Mouse (Mus musculus): ENCODE results near the gene Evc. TPM values are rescaled to one million over a fixed set of nuclear protein-coding genes. Genes with fewer than 3 reads are reported as not detected.

The Evc gene
- polyA plus RNA-seq, 1 experiment = 9.1 TPM

GRCm38 (mm10) chr5:37363284-37363683 lies 26.6 kb upstream of the Evc start:
- TF ChIP-seq EP300 (IDR thresholded peaks at IDR 0.05; ENCODE audit: insufficient read depth, low read depth, low read length) (no peak), POLR2A (IDR thresholded peaks at IDR 0.05; ENCODE audit: insufficient read depth, low read length) (no peak), CTCF (IDR thresholded peaks at IDR 0.05; ENCODE audit: low read depth, low read length) (no peak)
- no peaks in the 10 kb centered on the region for H3K9me3 ChIP-seq (replicated peaks; ENCODE audit: control insufficient read depth, insufficient read depth, low read length, poor library complexity, severe bottlenecking)
- H3K27ac ChIP-seq (ENCODE audit: insufficient read depth, low read length) = no peak overlapping the region
- no peak overlapping the region for H3K4me3 ChIP-seq (ENCODE audit: low read depth, low read length)
- no peak overlapping the region for H3K9ac ChIP-seq (ENCODE audit: low read depth, poor library complexity, severe bottlenecking)
- H3K4me1 ChIP-seq (ENCODE audit: control insufficient read depth, insufficient read depth, low read length) = no peaks in the 10 kb centered on the region
- H3K36me3 ChIP-seq (ENCODE audit: control insufficient read depth, insufficient read depth, low read length, poor library complexity, severe bottlenecking) = no peaks in the 10 kb centered on the region
- H3K27me3 ChIP-seq (ENCODE audit: control insufficient read depth, insufficient read depth, low read length, poor library complexity, severe bottlenecking) = no peaks in the 10 kb centered on the region

GRCm38 (mm10) chr5:37362618-37363017 lies 25.9 kb upstream of the Evc start:
- H3K27ac ChIP-seq (ENCODE audit: insufficient read depth, low read length) = no peak overlapping the region
- no peak for TF ChIP-seq EP300 (IDR thresholded peaks at IDR 0.05; ENCODE audit: insufficient read depth, low read depth, low read length)
- TF ChIP-seq CTCF (IDR thresholded peaks at IDR 0.05; ENCODE audit: low read depth, low read length) = no peak
- no peak for TF ChIP-seq POLR2A (IDR thresholded peaks at IDR 0.05; ENCODE audit: insufficient read depth, low read length)
- no peaks in the 10 kb centered on the region for H3K36me3 ChIP-seq (ENCODE audit: control insufficient read depth, insufficient read depth, low read length, poor library complexity, severe bottlenecking)
- no peak overlapping the region for H3K4me3 ChIP-seq (ENCODE audit: low read depth, low read length)
- H3K27me3 ChIP-seq (ENCODE audit: control insufficient read depth, insufficient read depth, low read length, poor library complexity, severe bottlenecking) = no peaks in the 10 kb centered on the region
- H3K9ac ChIP-seq (ENCODE audit: low read depth, poor library complexity, severe bottlenecking) = no peak overlapping the region
- H3K9me3 ChIP-seq (replicated peaks; ENCODE audit: control insufficient read depth, insufficient read depth, low read length, poor library complexity, severe bottlenecking) = no peaks in the 10 kb centered on the region
- H3K4me1 ChIP-seq (ENCODE audit: control insufficient read depth, insufficient read depth, low read length) = no peaks in the 10 kb centered on the region

GRCm38 (mm10) chr5:37356027-37356426 lies 19.3 kb upstream of the Evc start:
- Histone ChIP-seq H3K27me3 (ENCODE audit: control insufficient read depth, insufficient read depth, low read length, poor library complexity, severe bottlenecking) (no peaks in the 10 kb centered on the region), H3K9ac (ENCODE audit: low read depth, poor library complexity, severe bottlenecking) (no peak overlapping the region), H3K4me1 (ENCODE audit: control insufficient read depth, insufficient read depth, low read length) (no peaks in the 10 kb centered on the region), H3K36me3 (ENCODE audit: control insufficient read depth, insufficient read depth, low read length, poor library complexity, severe bottlenecking) (no peaks in the 10 kb centered on the region; the same call in none of the 2 replicates), H3K9me3 (replicated peaks; ENCODE audit: control insufficient read depth, insufficient read depth, low read length, poor library complexity, severe bottlenecking) (no peaks in the 10 kb centered on the region), H3K4me3 (ENCODE audit: low read depth, low read length) (no peak overlapping the region), H3K27ac (ENCODE audit: insufficient read depth, low read length) (no peak overlapping the region)
- no peak for TF ChIP-seq POLR2A (IDR thresholded peaks at IDR 0.05; ENCODE audit: insufficient read depth, low read length)
- no peak for TF ChIP-seq EP300 (IDR thresholded peaks at IDR 0.05; ENCODE audit: insufficient read depth, low read depth, low read length)
- TF ChIP-seq CTCF (IDR thresholded peaks at IDR 0.05; ENCODE audit: low read depth, low read length) = no peak

GRCm38 (mm10) chr5:37354385-37354784 lies 17.7 kb upstream of the Evc start:
- Histone ChIP-seq H3K27me3 (ENCODE audit: control insufficient read depth, insufficient read depth, low read length, poor library complexity, severe bottlenecking) (no peaks in the 10 kb centered on the region), H3K4me1 (ENCODE audit: control insufficient read depth, insufficient read depth, low read length) (no peaks in the 10 kb centered on the region), H3K9me3 (replicated peaks; ENCODE audit: control insufficient read depth, insufficient read depth, low read length, poor library complexity, severe bottlenecking) (no peaks in the 10 kb centered on the region), H3K4me3 (ENCODE audit: low read depth, low read length) (no peak overlapping the region), H3K9ac (ENCODE audit: low read depth, poor library complexity, severe bottlenecking) (no peak overlapping the region), H3K27ac (ENCODE audit: insufficient read depth, low read length) (no peak overlapping the region), H3K36me3 (ENCODE audit: control insufficient read depth, insufficient read depth, low read length, poor library complexity, severe bottlenecking) (peaks cover 2% of the 10 kb centered on the region)
- TF ChIP-seq CTCF (IDR thresholded peaks at IDR 0.05; ENCODE audit: low read depth, low read length) (no peak), POLR2A (IDR thresholded peaks at IDR 0.05; ENCODE audit: insufficient read depth, low read length) (no peak), EP300 (IDR thresholded peaks at IDR 0.05; ENCODE audit: insufficient read depth, low read depth, low read length) (no peak)

GRCm38 (mm10) chr5:37351791-37352190 lies 15.1 kb upstream of the Evc start:
- no peaks in the 10 kb centered on the region for H3K4me1 ChIP-seq (ENCODE audit: control insufficient read depth, insufficient read depth, low read length)
- H3K9me3 ChIP-seq (replicated peaks; ENCODE audit: control insufficient read depth, insufficient read depth, low read length, poor library complexity, severe bottlenecking) = no peaks in the 10 kb centered on the region
- no peak overlapping the region for H3K27ac ChIP-seq (ENCODE audit: insufficient read depth, low read length)
- peaks cover 2% of the 10 kb centered on the region for H3K36me3 ChIP-seq (ENCODE audit: control insufficient read depth, insufficient read depth, low read length, poor library complexity, severe bottlenecking)
- H3K9ac ChIP-seq (ENCODE audit: low read depth, poor library complexity, severe bottlenecking) = no peak overlapping the region
- no peak overlapping the region for H3K4me3 ChIP-seq (ENCODE audit: low read depth, low read length)
- no peaks in the 10 kb centered on the region for H3K27me3 ChIP-seq (ENCODE audit: control insufficient read depth, insufficient read depth, low read length, poor library complexity, severe bottlenecking)
- TF ChIP-seq POLR2A (IDR thresholded peaks at IDR 0.05; ENCODE audit: insufficient read depth, low read length) = no peak
- no peak for TF ChIP-seq CTCF (IDR thresholded peaks at IDR 0.05; ENCODE audit: low read depth, low read length)
- no peak for TF ChIP-seq EP300 (IDR thresholded peaks at IDR 0.05; ENCODE audit: insufficient read depth, low read depth, low read length)

- Histone ChIP-seq H3K27me3 (ENCODE audit: control insufficient read depth, insufficient read depth, low read length, poor library complexity, severe bottlenecking) (no peaks in the 10 kb centered on the region), H3K27ac (ENCODE audit: insufficient read depth, low read length) (no peak overlapping the region), H3K4me1 (ENCODE audit: control insufficient read depth, insufficient read depth, low read length) (no peaks in the 10 kb centered on the region), H3K9ac (ENCODE audit: low read depth, poor library complexity, severe bottlenecking) (no peak overlapping the region), H3K36me3 (ENCODE audit: control insufficient read depth, insufficient read depth, low read length, poor library complexity, severe bottlenecking) (no peaks in the 10 kb centered on the region), H3K4me3 (ENCODE audit: low read depth, low read length) (no peak overlapping the region), H3K9me3 (replicated peaks; ENCODE audit: control insufficient read depth, insufficient read depth, low read length, poor library complexity, severe bottlenecking) (no peaks in the 10 kb centered on the region)
- TF ChIP-seq CTCF (IDR thresholded peaks at IDR 0.05; ENCODE audit: low read depth, low read length) = no peak
- TF ChIP-seq EP300 (IDR thresholded peaks at IDR 0.05; ENCODE audit: insufficient read depth, low read depth, low read length) = no peak
- no peak for TF ChIP-seq POLR2A (IDR thresholded peaks at IDR 0.05; ENCODE audit: insufficient read depth, low read length)
These were observed 7.3 kb upstream of the Evc start for GRCm38 (mm10) chr5:37343962-37344361.

All from ES-Bruce4 (cell line).